Mouse (Mus musculus): ENCODE data around the gene 1700030J22Rik. TPM values are rescaled to one million over a fixed set of nuclear protein-coding genes. Genes with fewer than 3 reads are reported as not detected.

The 1700030J22Rik gene
- total RNA-seq, 2 experiments from 2014 or later = 0.10 to 0.33 TPM

DNA sequence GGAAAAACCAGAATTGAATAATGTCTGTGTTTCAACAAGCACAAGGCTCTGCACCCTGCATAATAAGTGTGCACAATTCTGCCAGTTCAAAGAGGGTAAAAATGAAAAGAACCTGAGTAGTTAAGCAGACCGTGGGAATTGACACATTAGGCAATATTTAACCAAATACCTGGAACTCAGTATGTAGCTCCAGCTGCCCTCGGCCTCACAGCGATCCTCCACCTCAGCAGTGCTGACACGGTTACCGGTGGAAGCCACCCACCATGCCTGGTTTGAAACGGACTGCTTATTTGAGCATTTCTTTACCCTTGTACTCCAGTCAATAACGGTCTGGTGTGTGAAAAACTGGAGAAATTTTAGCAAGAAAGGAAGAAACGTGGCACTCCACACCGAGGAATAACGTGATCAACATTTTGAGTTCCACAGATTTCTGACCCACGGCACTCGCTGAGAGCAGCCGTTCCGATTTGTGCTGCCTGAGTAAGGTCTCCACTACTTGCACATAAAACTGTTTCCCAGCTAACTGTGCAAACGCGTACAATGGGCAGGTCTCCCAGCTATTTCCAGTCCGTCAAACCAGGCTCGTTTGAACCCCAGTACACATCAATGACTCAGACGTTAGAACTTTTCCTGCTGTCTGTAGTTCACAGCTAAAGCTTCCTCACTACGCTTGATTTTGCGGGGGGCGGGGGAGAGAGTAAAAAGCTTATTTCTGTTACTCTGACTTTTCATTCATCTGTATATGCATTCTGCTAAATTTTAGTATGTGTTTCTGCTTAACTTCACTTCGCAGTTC is 13.6 kb upstream of the 1700030J22Rik start:
- no peak for TF ChIP-seq CTCF (IDR thresholded peaks at IDR 0.05)
- peak overlapping the region; percentile 88 for H3K4me3 ChIP-seq
- H3K27ac ChIP-seq = peak overlapping the region; percentile 97
- DNase-seq = no peak
- intact Hi-C loops (cut with DNase I) = loop anchor here (2.0 to 5.0 kb wide), 2 partner anchors 14 to 165 kb away; partner anchors contain the start of genes 1700030J22Rik and Gan

DNA sequence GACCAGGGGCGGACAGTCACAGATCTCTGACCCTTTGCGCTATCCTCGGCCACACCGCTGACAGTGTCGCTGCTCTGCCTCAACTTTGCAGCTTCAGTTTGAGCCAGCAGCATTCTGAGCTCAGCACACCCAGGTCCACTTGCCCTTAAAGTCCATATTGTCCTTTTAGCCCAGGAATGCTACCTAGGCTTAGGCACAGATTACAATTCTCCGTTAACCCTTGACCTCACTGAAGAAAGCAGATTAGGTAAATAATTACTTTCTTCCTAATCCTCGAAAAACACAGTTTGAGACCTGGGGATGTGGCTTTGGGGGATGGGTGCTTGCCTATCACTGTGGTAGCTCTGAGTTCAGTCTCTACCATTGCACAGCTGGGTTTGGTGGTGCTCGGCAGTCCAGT is 12.5 kb upstream of the 1700030J22Rik start:
- Histone ChIP-seq H3K27ac (no peak overlapping the region), H3K4me3 (no peak overlapping the region)
- DNase-seq = no peak
- TF ChIP-seq CTCF (IDR thresholded peaks at IDR 0.05) = no peak
- intact Hi-C loops (cut with DNase I) = loop anchor here (5.0 kb wide), 1 partner anchor 166 kb away; the partner anchor contains the start of gene Gan

DNA sequence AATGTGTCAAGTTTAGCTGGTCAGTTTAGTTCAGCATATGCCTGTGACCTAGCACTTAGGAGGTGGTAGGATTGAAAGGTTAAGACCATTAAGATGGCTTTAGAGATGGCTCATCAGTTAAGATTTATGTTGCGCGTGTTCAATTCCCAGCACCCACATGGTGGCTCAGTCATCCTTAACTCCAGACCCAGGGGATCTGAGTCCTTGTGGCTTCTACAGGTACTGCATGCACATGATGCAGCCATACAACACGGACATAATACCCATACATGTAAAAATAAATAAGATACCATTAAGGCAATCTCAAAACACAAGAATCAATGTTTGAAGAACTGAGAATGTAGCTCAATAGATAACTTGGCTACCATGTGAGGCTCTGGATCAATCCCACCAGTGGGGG is 11.1 kb upstream of the 1700030J22Rik start:
- no peak for DNase-seq
- TF ChIP-seq CTCF (IDR thresholded peaks at IDR 0.05) = no peak; the same call in 1 of the 2 replicates
- H3K4me3 ChIP-seq = no peak overlapping the region
- H3K27ac ChIP-seq = no peak overlapping the region
- intact Hi-C loops (cut with DNase I) = loop anchor here (5.0 kb wide), 1 partner anchor 167 kb away; the partner anchor contains the start of gene Gan

DNA sequence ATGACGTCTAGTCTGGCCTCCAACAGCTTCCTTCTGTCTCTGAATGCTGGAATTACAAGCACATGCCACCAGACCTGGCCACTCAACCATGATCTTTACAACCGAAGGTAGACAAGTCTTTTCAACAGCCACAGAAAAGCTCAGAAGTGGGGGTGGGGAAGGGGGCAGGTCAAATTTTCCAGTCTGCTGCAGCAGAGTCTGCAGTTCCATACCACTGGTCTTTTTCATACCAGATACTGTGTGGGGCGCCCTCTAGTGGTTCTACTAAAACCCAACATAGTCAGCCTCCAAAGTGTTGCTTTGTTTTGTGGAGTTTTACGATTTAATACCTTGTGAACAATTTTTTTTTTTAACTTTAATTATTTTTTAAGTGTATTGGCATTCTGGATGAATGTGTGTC is 1.4 kb upstream of the 1700030J22Rik start:
- peak; percentile 80 for TF ChIP-seq CTCF (IDR thresholded peaks at IDR 0.05)
- intact Hi-C loops (cut with DNase I) = no loop called here
- Histone ChIP-seq H3K27ac (no peak overlapping the region), H3K4me3 (no peak overlapping the region)
- peak; percentile 54 for DNase-seq

DNA sequence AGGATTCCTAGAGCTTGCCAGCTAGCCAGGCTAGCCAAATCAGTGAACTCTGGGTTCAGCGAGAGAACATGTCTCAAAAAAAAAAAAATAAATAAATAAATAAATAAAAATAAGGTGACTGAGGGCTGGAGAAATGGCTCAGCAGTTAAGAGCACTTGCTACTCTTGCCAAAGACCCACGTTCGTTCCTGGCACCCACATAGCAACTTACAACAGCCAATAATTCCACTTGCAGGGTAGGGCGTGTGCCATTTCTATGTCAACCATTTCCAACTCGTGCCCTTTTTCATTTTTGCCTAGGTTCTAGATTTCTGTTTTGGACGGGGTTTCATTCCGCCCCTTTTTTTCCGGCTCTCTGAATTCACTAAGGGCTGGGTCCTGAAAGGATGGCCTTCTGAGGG is 707 bp downstream of the 1700030J22Rik start:
- Histone ChIP-seq H3K4me3 (peak overlapping the region; percentile 91), H3K27ac (0 out of 2 replicates have a peak overlapping the region, but pooled peaks have one; percentile 81)
- no peak for DNase-seq
- TF ChIP-seq CTCF (IDR thresholded peaks at IDR 0.05) = no peak
- intact Hi-C loops (cut with DNase I) = loop anchor here (2.0 kb wide), 2 partner anchors 15 to 55 kb away; partner anchors contain the start of gene Gcsh

DNA sequence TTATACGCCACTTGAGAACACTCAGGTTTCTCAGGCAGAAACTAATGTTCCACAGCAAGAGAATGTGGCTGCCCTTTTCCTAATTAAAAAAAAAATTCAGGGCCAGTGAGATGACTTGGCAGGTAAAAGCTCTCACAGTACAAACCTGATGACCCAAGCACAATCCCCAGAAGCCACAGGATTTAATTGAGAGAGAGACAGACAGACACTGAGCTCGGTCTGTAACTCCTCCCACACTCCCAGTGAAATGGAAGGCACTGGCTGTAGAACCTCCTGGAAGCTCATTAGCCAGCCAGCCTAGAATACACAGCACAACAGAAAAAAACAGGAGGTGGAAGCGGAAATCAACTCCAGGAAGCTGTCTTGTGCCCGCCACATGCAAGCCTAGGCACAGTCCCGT is 3.2 kb downstream of the 1700030J22Rik start:
- no peak for TF ChIP-seq CTCF (IDR thresholded peaks at IDR 0.05)
- DNase-seq = no peak
- Histone ChIP-seq H3K4me3 (peak overlapping the region; percentile 21; the same call in 1 of the 2 replicates), H3K27ac (no peak overlapping the region)
- intact Hi-C loops (cut with DNase I) = no loop called here

DNA sequence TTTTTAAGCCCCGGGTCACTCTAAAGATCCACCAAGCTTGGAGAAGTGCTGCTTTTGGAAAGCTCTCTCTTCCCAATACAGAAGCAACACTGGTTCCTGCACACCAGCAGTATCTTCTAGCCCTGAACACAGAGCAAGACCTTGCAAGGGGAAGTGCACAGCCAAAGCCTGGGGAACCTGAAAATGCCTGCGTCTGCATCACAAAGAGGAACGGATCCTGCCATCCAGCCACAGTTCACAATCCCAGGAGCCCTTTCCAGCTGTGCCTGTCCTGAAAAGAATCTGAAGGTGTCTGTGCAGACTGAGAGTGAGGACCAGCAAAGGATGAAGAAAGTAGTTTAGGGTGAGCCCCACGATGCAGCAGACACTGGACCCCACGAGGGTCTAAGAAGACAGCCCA is 3.7 kb downstream of the 1700030J22Rik start:
- intact Hi-C loops (cut with DNase I) = no loop called here
- no peak for DNase-seq
- Histone ChIP-seq H3K4me3 (peak overlapping the region; percentile 21; the same call in 1 of the 2 replicates), H3K27ac (no peak overlapping the region)
- TF ChIP-seq CTCF (IDR thresholded peaks at IDR 0.05) = no peak

DNA sequence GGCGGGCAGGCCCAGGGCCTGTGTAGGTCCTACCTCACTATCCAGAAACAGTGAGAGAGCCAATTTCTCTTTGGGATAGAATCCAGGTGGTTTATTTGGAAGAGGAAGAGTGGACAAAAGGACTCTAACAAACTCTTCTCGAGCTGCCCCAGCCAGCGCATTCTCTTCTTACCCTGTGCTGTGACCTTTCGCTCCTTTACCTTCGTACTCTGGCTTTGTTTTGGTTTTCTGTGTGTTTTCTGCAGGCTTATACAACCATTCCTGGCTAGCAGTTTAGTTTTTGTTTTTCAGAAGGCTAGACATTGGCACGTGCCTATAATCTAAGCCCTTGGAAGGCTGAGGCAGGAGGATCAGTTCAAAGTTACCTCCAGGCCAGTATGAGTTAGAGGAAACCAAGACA is 9.2 kb downstream of the 1700030J22Rik start:
- TF ChIP-seq CTCF (IDR thresholded peaks at IDR 0.05) = no peak
- DNase-seq = no peak
- intact Hi-C loops (cut with DNase I) = no loop called here
- Histone ChIP-seq H3K4me3 (no peak overlapping the region), H3K27ac (no peak overlapping the region)

DNA sequence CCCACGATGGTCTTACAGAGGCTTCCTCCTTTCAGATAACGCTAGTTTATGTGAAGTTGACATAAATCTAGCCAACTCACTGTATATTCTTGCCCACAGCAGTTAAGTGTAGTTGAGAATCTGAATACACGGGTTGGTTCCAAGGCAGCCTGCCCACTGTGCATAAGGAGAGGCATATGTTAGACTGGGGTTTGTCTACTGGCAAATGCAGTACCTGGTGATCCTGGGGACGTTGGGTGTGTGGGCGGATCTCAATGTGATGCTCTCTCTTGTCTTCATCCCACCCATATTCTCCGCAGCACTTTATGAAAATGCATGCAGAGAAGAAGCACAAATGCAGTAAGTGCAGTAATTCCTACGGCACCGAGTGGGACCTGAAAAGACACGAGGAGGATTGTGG is 24.3 kb downstream of the 1700030J22Rik start:
- H3K4me3 ChIP-seq = no peak overlapping the region

DNA sequence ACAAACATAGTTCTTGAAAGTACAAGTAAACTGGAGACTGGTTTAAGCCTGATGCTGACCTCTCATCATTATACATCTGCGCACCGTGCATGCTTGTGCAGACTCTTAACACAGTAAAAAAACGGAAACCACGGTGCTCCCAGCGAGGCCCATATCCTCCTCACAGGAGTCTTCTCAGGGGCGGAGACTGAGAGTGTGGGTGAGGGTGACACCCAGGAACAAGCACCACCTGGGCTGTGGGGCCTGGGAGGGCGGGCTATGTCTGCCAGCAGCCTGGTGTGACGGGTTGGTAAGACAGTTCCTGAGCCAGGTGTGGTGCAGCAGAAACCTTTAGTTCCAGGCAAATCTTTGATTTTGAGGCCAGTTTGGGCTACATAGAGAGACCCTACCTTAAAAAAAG is 26.3 kb downstream of the 1700030J22Rik start:
- no peak for DNase-seq
- Histone ChIP-seq H3K27ac (no peak overlapping the region), H3K4me3 (no peak overlapping the region)
- intact Hi-C loops (cut with DNase I) = no loop called here
- TF ChIP-seq CTCF (IDR thresholded peaks at IDR 0.05) = no peak

More for the DNA sequence above, 24.3 kb downstream of the 1700030J22Rik start:
- DNase-seq = no peak
- no peak for TF ChIP-seq CTCF (IDR thresholded peaks at IDR 0.05)
- no peak overlapping the region for H3K27ac ChIP-seq
- intact Hi-C loops (cut with DNase I) = no loop called here

DNA sequence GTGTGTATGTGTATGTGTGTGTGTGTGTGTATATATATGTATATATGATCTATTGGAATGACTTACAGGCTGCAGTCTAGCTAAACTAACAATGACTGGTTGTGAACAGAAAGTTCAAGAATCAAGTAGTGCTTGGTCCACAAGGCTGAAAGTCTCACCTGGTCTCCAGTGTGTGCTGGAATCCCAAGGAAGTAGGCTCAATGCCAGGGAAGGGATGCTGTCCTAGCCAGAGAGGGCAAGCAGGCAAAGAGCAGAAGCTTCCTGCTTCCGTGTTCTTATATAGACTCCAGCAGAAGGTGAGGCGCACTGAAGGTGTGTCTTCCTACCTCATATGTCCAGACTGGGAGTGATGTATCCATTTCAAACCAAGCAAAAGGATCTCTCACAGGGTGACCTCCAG is 27.0 kb downstream of the 1700030J22Rik start:
- intact Hi-C loops (cut with DNase I) = no loop called here

DNA sequence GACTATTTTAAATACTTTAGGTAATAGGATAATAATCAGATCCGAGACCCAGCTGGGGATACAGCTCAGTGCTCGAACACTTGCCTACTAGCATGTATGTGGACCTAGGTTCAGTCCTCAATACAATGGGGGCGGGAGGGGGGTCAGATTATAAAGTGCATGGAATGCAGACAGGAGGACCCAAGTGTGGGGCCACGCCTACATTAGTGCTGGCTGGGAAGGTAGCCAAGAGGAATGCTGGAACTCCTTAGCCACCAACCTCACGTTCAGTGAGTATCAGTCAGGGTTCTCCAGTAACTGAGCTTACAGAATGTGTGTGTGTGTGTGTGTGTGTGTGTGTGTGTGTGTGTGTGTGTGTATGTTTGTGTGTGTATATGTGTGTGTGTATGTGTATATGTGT is 27.4 kb downstream of the 1700030J22Rik start:
- H3K4me3 ChIP-seq = no peak overlapping the region

More for the DNA sequence above, 27.0 kb downstream of the 1700030J22Rik start:
- no peak overlapping the region for H3K27ac ChIP-seq
- TF ChIP-seq CTCF (IDR thresholded peaks at IDR 0.05) = no peak
- no peak for DNase-seq
- no peak overlapping the region for H3K4me3 ChIP-seq

DNA sequence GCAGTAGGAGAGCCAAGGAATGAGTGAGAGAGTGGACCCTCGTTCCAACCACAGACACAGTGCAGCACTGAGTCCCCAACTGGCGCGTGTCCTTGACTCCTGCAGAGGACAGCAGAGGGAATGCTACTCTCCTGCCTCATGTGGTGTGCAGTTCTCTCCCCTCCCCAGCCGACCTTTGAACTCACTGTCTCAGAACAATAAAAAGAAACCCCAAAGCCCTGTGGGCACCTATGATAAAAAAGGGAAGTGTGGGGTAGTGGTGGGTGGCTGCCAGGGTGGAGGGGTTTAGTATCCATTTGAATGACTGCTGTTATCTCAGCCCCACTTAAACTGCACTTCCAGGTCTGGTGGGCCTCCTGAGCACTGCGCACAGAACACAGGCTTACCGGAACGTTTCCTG is 31.2 kb downstream of the 1700030J22Rik start:
- Histone ChIP-seq H3K4me3 (no peak overlapping the region), H3K27ac (no peak overlapping the region)
- no peak for DNase-seq
- intact Hi-C loops (cut with DNase I) = no loop called here
- no peak for TF ChIP-seq CTCF (IDR thresholded peaks at IDR 0.05)

More for the DNA sequence above, 27.4 kb downstream of the 1700030J22Rik start:
- intact Hi-C loops (cut with DNase I) = no loop called here
- no peak for DNase-seq
- TF ChIP-seq CTCF (IDR thresholded peaks at IDR 0.05) = no peak
- no peak overlapping the region for H3K27ac ChIP-seq

Data from gastrocnemius, adult 2 months (tissue).